Mouse (Mus musculus): ENCODE results near the gene Shf.
A peak's percentile ranks its signal among the peaks of the same experiment; 100 is the strongest.

GRCm38 (mm10) chr2:122380768-122381311 lies 11.9 kb upstream of the Shf start:
- TF ChIP-seq CTCF (IDR thresholded peaks at IDR 0.05; ENCODE audit: low read depth, low read length) = peak; percentile 40; the same call in 1 of the 2 replicates
- no peak for TF ChIP-seq POLR2A (IDR thresholded peaks at IDR 0.05; ENCODE audit: extremely low read depth, insufficient read depth, low read length)
